In the genomic region with DNA sequence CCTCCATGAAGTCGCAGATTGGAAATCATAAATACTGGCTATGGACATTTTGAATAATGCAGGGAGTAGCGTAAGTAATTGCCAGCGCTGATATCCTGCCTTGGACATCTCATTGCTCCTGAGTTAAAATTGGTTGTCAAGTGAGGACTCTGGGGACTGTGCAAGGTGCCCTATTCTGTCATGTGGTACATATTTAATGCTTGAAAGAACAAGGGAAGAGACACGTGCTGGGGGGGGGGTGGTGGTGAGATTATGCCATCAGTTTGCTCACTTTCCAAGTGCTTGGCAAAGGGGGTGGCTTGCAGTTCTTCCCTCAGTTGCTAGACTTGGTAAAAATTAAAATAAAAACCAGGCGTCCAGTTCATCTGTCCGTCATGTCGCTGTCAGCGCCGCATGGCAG, we compare ENCODE assay signal across 10 mouse cellular contexts.
DNase-seq lines count a peak whose midpoint lies in the region; ATAC-seq lines count a peak whose summit lies in the region.
"Had no signal": no experiment of that assay in that cellular context is flagged by ENCODE, and none has a peak within 500 bp of the region (broad histone marks: within the 10 kb centered on the region; RNA-seq: fewer than 3 reads in every experiment).

No protein-coding gene starts in this region.

- 0 out of 2 replicates have a peak overlapping the region, but pooled peaks have one; percentile 28 for H3K4me3 ChIP-seq in heart, embryonic 12.5 days
- peak overlapping the region; percentile 26; the same call in 1 of the 2 replicates for H3K4me3 ChIP-seq in embryonic facial prominence, embryonic 12.5 days
- H3K4me3 ChIP-seq in hindbrain, embryonic 13.5 days, result peak overlapping the region; percentile 53
- peak overlapping the region; percentile 55 for H3K4me3 ChIP-seq in midbrain, embryonic 16.5 days (ENCODE audit: low read depth, low read length)

- no peak overlapping the region for H3K9ac ChIP-seq in heart, embryonic 12.5 days
- H3K9ac ChIP-seq in embryonic facial prominence, embryonic 12.5 days, result no peak overlapping the region
- peak overlapping the region; percentile 79 for H3K9ac ChIP-seq in hindbrain, embryonic 13.5 days
- peak overlapping the region; percentile 57 for H3K9ac ChIP-seq in midbrain, embryonic 16.5 days (ENCODE audit: low read depth, low read length)

- H3K9me3 ChIP-seq in heart, embryonic 12.5 days (replicated peaks), result no peaks in the 10 kb centered on the region
- no peaks in the 10 kb centered on the region for H3K9me3 ChIP-seq in embryonic facial prominence, embryonic 12.5 days
- H3K9me3 ChIP-seq in hindbrain, embryonic 13.5 days, result no peaks in the 10 kb centered on the region
- no peaks in the 10 kb centered on the region for H3K9me3 ChIP-seq in midbrain, embryonic 16.5 days (replicated peaks; ENCODE audit: control insufficient read depth, low read length, poor library complexity, severe bottlenecking)

- no peak for DNase-seq in heart, postnatal 10 days
- no peak for DNase-seq in thymus, postnatal 4 days
- DNase-seq in spleen, postnatal 4 days (ENCODE audit: low spot score in 2 of 2), result no peak
- DNase-seq in frontal cortex, postnatal 14 days (ENCODE audit: low spot score in 2 of 2), result no peak
- DNase-seq: heart, postnatal 14 days; kidney, postnatal 25 days had no signal

- intact Hi-C loops in heart, postnatal 10 days (cut with DNase I), result no loop called here

- 38% methylated on average over 9 of the region's 9 CpGs for WGBS in heart, embryonic 12.5 days
- WGBS in embryonic facial prominence, embryonic 12.5 days, result 36% methylated on average over 9 of the region's 9 CpGs
- WGBS in hindbrain, embryonic 13.5 days, result 17% methylated on average over 9 of the region's 9 CpGs
- WGBS in midbrain, embryonic 16.5 days, result 16% methylated on average over 9 of the region's 9 CpGs

- ATAC-seq in heart, embryonic 12.5 days (ENCODE audit: insufficient number of reproducible peaks, low FRiP score), result no peak
- no peak for ATAC-seq in embryonic facial prominence, embryonic 12.5 days (ENCODE audit: insufficient number of reproducible peaks, insufficient read depth, low FRiP score, low TSS enrichment)
- peak; percentile 43; the same call in 1 of the 2 replicates for ATAC-seq in hindbrain, embryonic 13.5 days (ENCODE audit: low FRiP score)
- peak; percentile 63 for ATAC-seq in midbrain, embryonic 16.5 days

- peaks cover 43% of the 10 kb centered on the region for H3K27me3 ChIP-seq in heart, embryonic 12.5 days (replicated peaks)
- peaks cover 35% of the 10 kb centered on the region for H3K27me3 ChIP-seq in embryonic facial prominence, embryonic 12.5 days
- peaks cover 15% of the 10 kb centered on the region for H3K27me3 ChIP-seq in hindbrain, embryonic 13.5 days
- H3K27me3 ChIP-seq in midbrain, embryonic 16.5 days (ENCODE audit: control insufficient read depth, insufficient read depth, low read depth, low read length), result no peaks in the 10 kb centered on the region

- H3K27ac ChIP-seq in heart, embryonic 12.5 days (ENCODE audit: poor library complexity, severe bottlenecking), result no peak overlapping the region
- no peak overlapping the region for H3K27ac ChIP-seq in embryonic facial prominence, embryonic 12.5 days
- peak overlapping the region; percentile 88 for H3K27ac ChIP-seq in hindbrain, embryonic 13.5 days
- H3K27ac ChIP-seq in midbrain, embryonic 16.5 days (ENCODE audit: low read length), result peak overlapping the region; percentile 89

- 0 out of 2 replicates have a peak, but pooled peaks cover 4% of the 10 kb centered on the region for H3K4me1 ChIP-seq in heart, embryonic 12.5 days (replicated peaks)
- H3K4me1 ChIP-seq in embryonic facial prominence, embryonic 12.5 days, result 0 out of 2 replicates have a peak, but pooled peaks cover 3% of the 10 kb centered on the region
- H3K4me1 ChIP-seq in hindbrain, embryonic 13.5 days (replicated peaks), result peaks cover 28% of the 10 kb centered on the region
- peaks cover 15% of the 10 kb centered on the region for H3K4me1 ChIP-seq in midbrain, embryonic 16.5 days (ENCODE audit: control insufficient read depth, insufficient read depth, low read length)

- no peaks in the 10 kb centered on the region for H3K36me3 ChIP-seq in heart, embryonic 12.5 days
- H3K36me3 ChIP-seq in embryonic facial prominence, embryonic 12.5 days, result no peaks in the 10 kb centered on the region
- H3K36me3 ChIP-seq in hindbrain, embryonic 13.5 days, result no peaks in the 10 kb centered on the region
- H3K36me3 ChIP-seq in midbrain, embryonic 16.5 days (ENCODE audit: control insufficient read depth, insufficient read depth, low read length), result no peaks in the 10 kb centered on the region

- peak overlapping the region; percentile 63 for H3K4me2 ChIP-seq in heart, embryonic 12.5 days
- peak overlapping the region; percentile 56 for H3K4me2 ChIP-seq in embryonic facial prominence, embryonic 12.5 days (replicated peaks)
- peak overlapping the region; percentile 79 for H3K4me2 ChIP-seq in hindbrain, embryonic 13.5 days
- peak overlapping the region; percentile 61 for H3K4me2 ChIP-seq in midbrain, embryonic 16.5 days (ENCODE audit: low read length)

Comparison
In these comparisons a context has a peak if more than half of its experiments do, and no peak if none do; other contexts are left out.
1. ATAC-seq: peak in hindbrain, embryonic 13.5 days (single experiment) and midbrain, embryonic 16.5 days (single experiment); none in heart, embryonic 12.5 days (single experiment) and embryonic facial prominence, embryonic 12.5 days (single experiment).
2. H3K27ac ChIP-seq: peak in hindbrain, embryonic 13.5 days (single experiment) and midbrain, embryonic 16.5 days (single experiment); none in heart, embryonic 12.5 days (single experiment) and embryonic facial prominence, embryonic 12.5 days (single experiment).
3. H3K9ac ChIP-seq: peak in hindbrain, embryonic 13.5 days (single experiment) and midbrain, embryonic 16.5 days (single experiment); none in heart, embryonic 12.5 days (single experiment) and embryonic facial prominence, embryonic 12.5 days (single experiment).
4. Peak in every context shown above with its lines, with median percentiles within 50 percentile points of each other: H3K4me2 ChIP-seq and H3K4me3 ChIP-seq.